Mouse (Mus musculus) erythroblast, embryonic 14.5 days (primary cell): ENCODE results near the gene Mpig6b. TPM values are rescaled to one million over a fixed set of nuclear protein-coding genes. Genes with fewer than 3 reads are reported as not detected.
A peak's percentile ranks its signal among the peaks of the same experiment; 100 is the strongest.

Experiments
- H3K27me3 ChIP-seq: 2 replicates; pipeline ENCODE4 v1.6.1; 2012; ENCODE audit warnings: inconsistent platforms; ENCODE audit not compliant: control insufficient read depth
- H3K36me3 ChIP-seq: 2 replicates; pipeline ENCODE4 v1.6.1; 2012; ENCODE audit warnings: mild to moderate bottlenecking, inconsistent platforms; ENCODE audit not compliant: control insufficient read depth
- H3K4me1 ChIP-seq: 2 replicates; pipeline ENCODE4 v1.6.1; 2012; ENCODE audit warnings: inconsistent platforms; ENCODE audit not compliant: control insufficient read depth
- H3K4me3 ChIP-seq: replicated peaks from 2 replicates; pipeline ENCODE3; 2012; ENCODE audit warnings: moderate library complexity, mild to moderate bottlenecking, inconsistent platforms
- H3K9me3 ChIP-seq: 2 replicates; pipeline ENCODE4 v1.6.1; 2012; ENCODE audit warnings: low read length, inconsistent platforms, mixed read lengths; ENCODE audit not compliant: control insufficient read depth
- GATA1 ChIP-seq: IDR thresholded peaks from 2 replicates; pipeline ENCODE4 v1.6.1; 2012; ENCODE audit warnings: low read length, inconsistent platforms, mixed read lengths
- TAL1 ChIP-seq: IDR thresholded peaks from 3 replicates; pipeline ENCODE4 v1.6.1; 2012; ENCODE audit warnings: low read length, inconsistent platforms, mixed read lengths
- polyA plus RNA-seq: library from polyadenylated mRNA; stranded (reverse); fragments of >175 nt; gene quantifications from 2 replicates; pipeline ENCODE4 v1.2.3, GENCODE M21; 2012

Gene Mpig6b
- polyA plus RNA-seq, 1 experiment, result 0.05 TPM

- Histone ChIP-seq H3K4me3 (peak within 1 kb of the TSS; percentile 23), H3K27me3 (peaks cover 79% of the 10 kb centered on the region), H3K4me1 (peaks cover 40% of the 10 kb centered on the region), H3K36me3 (peaks cover 5% of the 10 kb centered on the region), H3K9me3 (no peaks in the 10 kb centered on the region; the same call in 1 of the 2 replicates)
- TF ChIP-seq TAL1, result no peak
- no peak for TF ChIP-seq GATA1
Measured at GRCm38 (mm10) chr17:35064951-35065947, 735 bp downstream of the Mpig6b start, which contains the start of gene Ly6g6c. Gene Ly6g6c, plus strand, starts transcription at chr17:35065388.

GRCm38 (mm10) chr17:35064378-35064877 lies 1.6 kb downstream of the Mpig6b start:
- peaks cover 5% of the 10 kb centered on the region for H3K36me3 ChIP-seq
- no peak for TF ChIP-seq GATA1
- no peak for TF ChIP-seq TAL1
- no peaks in the 10 kb centered on the region; the same call in 1 of the 2 replicates for H3K9me3 ChIP-seq
- no peak overlapping the region for H3K4me3 ChIP-seq
- H3K4me1 ChIP-seq, result peaks cover 48% of the 10 kb centered on the region
- peaks cover 79% of the 10 kb centered on the region for H3K27me3 ChIP-seq

GRCm38 (mm10) chr17:35063466-35063865 lies 2.5 kb downstream of the Mpig6b start:
- no peak for TF ChIP-seq GATA1
- TF ChIP-seq TAL1, result no peak
- no peak overlapping the region for H3K4me3 ChIP-seq
- peaks cover 70% of the 10 kb centered on the region for H3K27me3 ChIP-seq
- H3K36me3 ChIP-seq, result peaks cover 7% of the 10 kb centered on the region
- peaks cover 57% of the 10 kb centered on the region for H3K4me1 ChIP-seq
- H3K9me3 ChIP-seq, result no peaks in the 10 kb centered on the region; the same call in 1 of the 2 replicates

GRCm38 (mm10) chr17:35061299-35061698 lies 4.7 kb downstream of the Mpig6b start:
- peaks cover 48% of the 10 kb centered on the region for H3K27me3 ChIP-seq
- no peak for TF ChIP-seq TAL1

GRCm38 (mm10) chr17:35060737-35061297 lies 5.2 kb downstream of the Mpig6b start:
- no peak for TF ChIP-seq TAL1
- no peak for TF ChIP-seq GATA1
- H3K9me3 ChIP-seq, result no peaks in the 10 kb centered on the region; the same call in 1 of the 2 replicates
- no peak overlapping the region for H3K4me3 ChIP-seq
- H3K27me3 ChIP-seq, result peaks cover 43% of the 10 kb centered on the region
- peaks cover 26% of the 10 kb centered on the region for H3K36me3 ChIP-seq
- peaks cover 64% of the 10 kb centered on the region for H3K4me1 ChIP-seq

More at GRCm38 (mm10) chr17:35061299-35061698, 4.7 kb downstream of the Mpig6b start:
- H3K4me3 ChIP-seq, result no peak overlapping the region
- peaks cover 22% of the 10 kb centered on the region for H3K36me3 ChIP-seq
- H3K4me1 ChIP-seq, result peaks cover 63% of the 10 kb centered on the region
- no peaks in the 10 kb centered on the region; the same call in 1 of the 2 replicates for H3K9me3 ChIP-seq

GRCm38 (mm10) chr17:35060071-35060470 lies 5.9 kb downstream of the Mpig6b start:
- Histone ChIP-seq H3K27me3 (peaks cover 36% of the 10 kb centered on the region), H3K4me1 (peaks cover 62% of the 10 kb centered on the region), H3K36me3 (peaks cover 33% of the 10 kb centered on the region), H3K9me3 (no peaks in the 10 kb centered on the region; the same call in 1 of the 2 replicates), H3K4me3 (no peak overlapping the region)
- TF ChIP-seq GATA1 (no peak), TAL1 (no peak)

- H3K36me3 ChIP-seq, result peaks cover 39% of the 10 kb centered on the region
- H3K4me1 ChIP-seq, result peaks cover 57% of the 10 kb centered on the region
- TF ChIP-seq GATA1 (no peak), TAL1 (no peak)
- H3K9me3 ChIP-seq, result no peaks in the 10 kb centered on the region
- H3K4me3 ChIP-seq, result peak within 1 kb of the TSS; percentile 64
- peaks cover 27% of the 10 kb centered on the region for H3K27me3 ChIP-seq
Measured at GRCm38 (mm10) chr17:35058911-35059892, 6.8 kb downstream of the Mpig6b start, which contains the start of gene Ddah2. Gene Ddah2, plus strand, starts transcription at chr17:35059035.

- Histone ChIP-seq H3K4me3 (no peak overlapping the region), H3K27me3 (peaks cover 18% of the 10 kb centered on the region), H3K9me3 (no peaks in the 10 kb centered on the region), H3K36me3 (peaks cover 46% of the 10 kb centered on the region), H3K4me1 (peaks cover 59% of the 10 kb centered on the region)
- TF ChIP-seq TAL1 (no peak), GATA1 (no peak)
Measured at GRCm38 (mm10) chr17:35058316-35058715, 7.7 kb downstream of the Mpig6b start.
